Mouse (Mus musculus): ENCODE measurements around the gene Pphln1. TPM values are rescaled to one million over a fixed set of nuclear protein-coding genes. Genes with fewer than 3 reads are reported as not detected.
A peak's percentile ranks its signal among the peaks of the same experiment; 100 is the strongest.

The Pphln1 gene
- total RNA-seq, 2 experiments from 2014 or later, result 40.2 to 42.7 TPM

DNA sequence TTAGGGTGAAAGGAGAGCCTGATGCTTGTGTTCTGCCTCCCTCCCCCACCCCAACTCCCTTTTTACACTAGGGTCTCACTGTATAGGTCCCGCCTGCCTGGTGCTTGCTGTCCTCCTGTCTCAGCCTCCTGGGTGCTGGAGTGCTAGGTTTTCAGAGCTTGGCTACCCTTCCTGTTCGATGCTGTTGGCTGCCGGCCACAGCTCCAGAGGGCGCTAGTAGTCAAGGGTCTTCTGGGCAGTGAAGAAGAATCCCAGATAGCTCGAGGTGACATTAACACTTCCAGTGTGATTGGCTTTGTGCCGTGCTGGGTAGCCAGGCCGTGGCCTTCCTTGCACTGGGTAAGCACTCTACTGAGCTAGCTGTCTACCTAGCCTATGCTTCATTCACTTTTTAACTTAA is 22.4 kb downstream of the Pphln1 start:
- intact Hi-C loops (cut with DNase I), result no loop called here

DNA sequence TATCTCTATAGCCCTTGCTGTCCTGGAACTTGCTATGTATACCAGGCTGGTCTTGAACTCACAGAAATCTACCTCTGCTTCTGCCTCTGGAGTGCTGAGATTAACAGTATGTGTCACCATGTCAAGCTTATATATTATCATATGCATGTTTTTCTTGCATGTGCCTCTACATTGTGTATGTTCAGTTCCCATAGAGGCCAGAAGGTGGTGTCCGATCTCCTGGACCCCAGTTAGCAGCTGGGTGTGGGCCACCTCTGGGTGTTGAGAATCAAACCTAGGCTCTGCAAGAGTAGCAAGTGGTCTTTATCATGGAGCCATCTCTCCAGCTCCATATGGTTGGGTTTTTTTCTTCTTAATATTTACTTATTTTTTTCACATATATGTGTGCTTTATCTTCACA is 24.4 kb downstream of the Pphln1 start:
- intact Hi-C loops (cut with DNase I), result no loop called here
- no peak for DNase-seq (ENCODE audit: low spot score in 2 of 2)

More for the DNA sequence above, 22.4 kb downstream of the Pphln1 start:
- no peak for DNase-seq (ENCODE audit: low spot score in 2 of 2)

DNA sequence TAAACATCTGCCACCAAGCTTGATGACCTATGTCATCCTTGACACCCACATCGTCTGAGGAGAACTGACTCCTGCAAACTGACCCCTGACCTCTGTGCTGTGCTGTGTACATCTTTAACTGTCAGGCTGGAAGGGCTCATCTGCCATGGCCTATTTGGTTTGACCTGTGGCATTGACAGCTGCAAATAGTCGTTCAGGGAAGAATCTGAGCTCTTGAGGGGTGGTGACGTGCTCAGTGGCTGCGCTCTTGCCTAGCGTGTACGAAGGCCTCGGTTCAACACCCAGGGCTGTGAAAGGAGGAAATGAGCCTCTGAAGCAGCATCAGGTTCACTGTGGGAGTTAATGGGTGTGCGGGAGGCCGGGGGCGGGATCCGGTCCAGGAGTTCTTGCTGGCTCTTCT is 35.7 kb downstream of the Pphln1 start:
- DNase-seq (ENCODE audit: low spot score in 2 of 2), result no peak
- intact Hi-C loops (cut with DNase I), result loop anchor here (10.0 kb wide), 1 partner anchor 999 kb away; no protein-coding TSS in a partner anchor

DNA sequence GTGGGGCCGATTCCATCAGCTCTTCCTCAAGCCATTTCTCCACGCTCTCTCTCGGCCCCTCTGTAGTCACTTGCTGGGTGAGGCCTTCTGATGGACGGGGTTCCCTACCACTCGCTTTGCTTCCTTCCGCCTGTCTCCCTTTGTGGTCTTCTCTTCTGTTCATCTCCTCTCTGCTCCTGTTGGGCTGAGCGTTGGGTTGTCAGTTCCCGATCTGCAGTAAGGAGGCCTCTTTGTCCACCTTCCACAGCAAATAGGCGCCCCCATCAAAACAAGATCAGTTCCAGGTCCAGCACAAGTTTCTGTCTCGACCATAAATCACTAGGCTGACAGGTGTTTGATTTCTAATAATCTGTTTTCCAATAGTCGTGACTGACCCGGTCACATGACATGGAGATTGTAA is 37.8 kb downstream of the Pphln1 start:
- DNase-seq (ENCODE audit: low spot score in 2 of 2), result no peak
- intact Hi-C loops (cut with DNase I), result loop anchor here (10.0 kb wide), 1 partner anchor 1001 kb away; no protein-coding TSS in a partner anchor

DNA sequence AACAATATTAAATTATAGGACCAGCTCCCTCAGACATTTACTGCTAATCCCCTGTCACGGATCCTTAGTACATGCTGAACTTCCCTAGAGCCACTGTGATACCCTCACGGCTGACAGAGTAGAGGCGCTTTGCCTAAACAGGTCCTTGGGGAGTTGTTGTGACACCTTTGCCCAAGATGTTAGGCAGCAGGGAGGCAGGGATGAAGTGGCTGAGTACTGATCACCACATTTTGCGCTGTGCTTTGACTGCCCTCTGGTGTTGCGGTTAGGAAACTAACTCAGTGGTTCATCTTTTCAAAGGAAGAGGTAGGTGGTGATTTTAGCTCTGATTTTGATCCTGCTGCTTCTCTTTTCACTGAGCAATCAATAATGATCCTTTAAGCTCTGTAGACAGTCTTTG is 40.5 kb downstream of the Pphln1 start:
- intact Hi-C loops (cut with DNase I), result loop anchor here (1.0 to 10.0 kb wide), 2 partner anchors 173 to 1004 kb away; no protein-coding TSS in a partner anchor
- DNase-seq (ENCODE audit: low spot score in 2 of 2), result peak; percentile 35 to 59

DNA sequence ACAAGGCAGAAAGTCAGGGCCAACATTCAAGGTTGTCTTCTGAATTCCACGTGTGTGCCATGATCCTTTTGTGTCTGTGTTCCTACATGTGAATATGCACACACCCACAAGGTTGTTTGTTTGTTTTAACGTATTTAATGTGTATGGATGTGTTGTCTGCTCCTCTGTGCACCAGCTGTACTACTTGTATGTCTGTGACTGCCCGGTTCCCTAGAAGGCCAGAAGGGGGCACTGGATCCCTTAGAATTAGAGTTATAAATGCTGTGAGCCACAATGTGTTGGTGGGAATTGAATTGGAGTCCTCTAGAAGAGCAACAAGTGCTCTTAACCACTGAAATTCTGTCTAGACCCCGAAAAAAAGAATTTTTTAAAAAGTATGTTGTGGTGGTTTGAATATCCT is 44.1 kb downstream of the Pphln1 start:
- no peak for DNase-seq (ENCODE audit: low spot score in 2 of 2)
- intact Hi-C loops (cut with DNase I), result no loop called here

DNA sequence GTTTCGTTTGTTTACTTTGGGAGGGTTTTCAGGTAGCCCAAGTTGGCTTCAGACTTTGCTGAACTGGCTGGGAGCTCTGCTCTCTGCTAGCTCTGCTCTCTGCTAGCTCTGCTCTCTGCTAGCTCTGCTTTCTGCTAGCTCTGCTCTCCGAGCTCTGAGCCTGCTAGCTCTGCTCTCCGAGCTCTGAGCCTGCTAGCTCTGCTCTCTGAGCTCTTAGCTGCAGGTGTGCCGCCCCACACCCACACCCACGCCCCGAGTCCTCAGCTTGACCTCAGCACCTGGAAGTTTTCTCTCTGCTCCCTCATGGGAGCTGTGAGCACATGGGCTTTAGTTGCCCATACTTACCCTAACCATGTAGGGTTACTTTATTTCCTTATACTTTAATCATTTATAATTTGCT is 45.5 kb downstream of the Pphln1 start:
- DNase-seq (ENCODE audit: low spot score in 2 of 2), result no peak
- intact Hi-C loops (cut with DNase I), result no loop called here

DNA sequence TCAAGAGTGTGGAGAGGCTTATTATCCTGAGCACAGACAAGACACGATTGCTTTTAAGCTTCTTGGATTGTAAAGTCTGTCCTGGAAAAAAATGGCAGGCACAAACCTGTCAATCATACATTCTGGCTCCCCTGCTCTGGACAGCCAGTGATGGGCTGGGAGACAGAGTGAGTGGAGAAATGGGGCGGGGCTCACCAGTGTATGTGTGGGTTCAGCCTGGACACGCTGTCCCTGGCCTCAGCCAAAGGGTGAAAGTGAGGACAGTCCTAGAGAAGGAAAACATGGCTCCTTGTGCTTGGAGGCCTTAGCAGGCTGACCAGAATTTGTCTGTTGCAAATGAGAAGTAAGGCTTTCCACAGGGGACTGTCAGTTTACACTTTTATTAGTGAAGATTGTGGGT is 50.7 kb downstream of the Pphln1 start:
- DNase-seq (ENCODE audit: low spot score in 2 of 2), result no peak
- intact Hi-C loops (cut with DNase I), result no loop called here

DNA sequence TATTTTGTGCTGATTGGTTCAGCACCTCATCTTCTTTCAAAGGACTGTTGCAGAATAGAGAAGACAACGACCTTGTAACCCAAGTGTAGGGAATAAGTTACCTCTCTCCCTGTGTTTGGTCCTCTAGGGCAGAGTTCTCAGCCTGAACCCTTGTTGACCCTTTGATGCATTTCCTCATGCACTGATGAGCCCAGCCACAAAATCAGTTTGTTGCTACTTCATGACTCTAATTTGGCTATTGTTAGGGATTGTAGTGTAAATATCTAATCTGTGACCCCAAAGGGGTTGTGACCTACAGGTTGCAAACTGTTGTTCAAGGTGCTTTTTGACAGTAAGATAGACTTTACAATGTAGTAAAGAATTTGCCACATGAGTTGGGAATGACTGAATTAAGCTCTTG is 55.1 kb downstream of the Pphln1 start:
- DNase-seq (ENCODE audit: low spot score in 2 of 2), result no peak
- intact Hi-C loops (cut with DNase I), result loop anchor here (10.0 kb wide), 1 partner anchor 122 kb away; no protein-coding TSS in a partner anchor

DNA sequence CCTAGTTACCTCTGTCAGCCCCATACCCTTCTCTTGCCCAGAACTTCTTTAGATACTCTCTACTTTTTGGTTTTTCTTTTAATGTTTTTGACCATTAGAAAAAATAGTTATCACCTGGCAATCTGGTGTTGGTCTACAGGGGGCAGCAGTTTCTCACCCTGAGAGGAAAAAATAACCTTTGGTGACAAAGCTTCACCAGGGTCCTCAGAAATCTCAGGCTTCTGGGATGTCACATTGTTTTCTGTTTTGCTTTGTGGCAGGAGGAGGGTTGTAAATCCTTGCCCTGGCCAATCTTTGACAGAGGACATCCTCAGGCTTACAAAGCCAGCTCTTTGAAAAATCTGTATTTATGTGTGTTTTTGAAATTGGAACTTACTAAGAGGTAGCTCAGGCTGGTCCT is 57.9 kb downstream of the Pphln1 start:
- DNase-seq (ENCODE audit: low spot score in 2 of 2), result no peak
- intact Hi-C loops (cut with DNase I), result loop anchor here (10.0 kb wide), 1 partner anchor 119 kb away; no protein-coding TSS in a partner anchor

DNA sequence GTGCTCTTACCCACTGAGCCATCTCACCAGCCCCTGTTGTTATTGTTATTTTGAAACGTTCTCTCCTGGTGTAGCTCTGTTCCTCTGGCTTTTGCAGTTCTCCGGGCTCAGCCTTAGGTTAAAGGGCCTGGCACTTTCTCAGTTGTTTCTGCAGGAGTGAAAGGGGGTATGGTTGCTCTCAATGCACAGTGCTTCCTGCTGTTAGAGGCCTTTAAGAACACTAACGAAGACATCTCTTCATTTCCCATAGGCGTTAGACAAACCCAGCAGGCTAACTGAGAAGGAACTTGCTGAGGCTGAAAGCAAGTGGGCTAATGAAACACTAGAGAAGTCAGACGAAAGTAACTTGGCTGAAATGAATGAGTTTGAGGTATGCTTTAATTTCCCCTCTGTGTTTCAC is 61.3 kb downstream of the Pphln1 start:
- no peak for DNase-seq (ENCODE audit: low spot score in 2 of 2)
- intact Hi-C loops (cut with DNase I), result loop anchor here (10.0 kb wide), 1 partner anchor 115 kb away; no protein-coding TSS in a partner anchor

DNA sequence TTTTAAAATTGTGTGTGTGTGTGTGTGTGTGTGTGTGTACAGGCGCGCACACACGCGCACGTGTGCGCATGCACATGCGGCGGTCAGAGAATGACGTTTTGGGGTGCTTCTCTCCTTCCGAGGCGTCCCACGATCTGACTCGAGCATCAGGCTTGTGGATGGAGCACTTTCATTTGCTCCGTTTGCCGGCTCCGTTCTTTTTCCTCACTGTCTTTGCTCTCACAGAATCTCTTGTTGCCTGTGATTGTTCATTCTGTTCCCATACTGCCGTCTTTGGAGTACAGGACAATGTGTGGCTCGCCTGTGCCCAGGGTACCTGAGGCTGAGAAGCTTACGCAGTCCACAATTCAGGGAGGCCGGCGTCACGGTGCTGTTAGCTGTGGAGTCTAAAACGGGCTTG is 62.9 kb downstream of the Pphln1 start:
- intact Hi-C loops (cut with DNase I), result no loop called here
- no peak for DNase-seq (ENCODE audit: low spot score in 2 of 2)

DNA sequence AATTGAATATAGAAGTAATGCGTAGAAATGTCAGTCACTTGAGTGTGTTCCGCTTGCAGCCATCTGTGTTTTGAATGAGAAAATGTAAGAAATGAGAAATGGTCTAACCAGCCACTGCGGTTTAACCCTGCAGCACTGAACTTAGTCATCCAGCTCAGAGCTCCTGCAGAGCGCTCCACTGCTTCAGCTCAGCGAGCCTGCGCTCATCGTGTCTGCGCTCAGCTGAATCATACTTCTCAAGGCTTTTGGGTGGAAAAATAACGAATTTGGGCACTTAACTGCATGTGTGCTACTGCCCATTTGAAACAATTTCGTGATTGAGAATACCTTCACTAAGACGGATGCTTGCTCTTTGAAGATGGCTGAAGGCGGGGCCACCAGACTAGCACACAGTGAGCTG is 73.5 kb downstream of the Pphln1 start:
- DNase-seq (ENCODE audit: low spot score in 2 of 2), result no peak
- intact Hi-C loops (cut with DNase I), result no loop called here

DNA sequence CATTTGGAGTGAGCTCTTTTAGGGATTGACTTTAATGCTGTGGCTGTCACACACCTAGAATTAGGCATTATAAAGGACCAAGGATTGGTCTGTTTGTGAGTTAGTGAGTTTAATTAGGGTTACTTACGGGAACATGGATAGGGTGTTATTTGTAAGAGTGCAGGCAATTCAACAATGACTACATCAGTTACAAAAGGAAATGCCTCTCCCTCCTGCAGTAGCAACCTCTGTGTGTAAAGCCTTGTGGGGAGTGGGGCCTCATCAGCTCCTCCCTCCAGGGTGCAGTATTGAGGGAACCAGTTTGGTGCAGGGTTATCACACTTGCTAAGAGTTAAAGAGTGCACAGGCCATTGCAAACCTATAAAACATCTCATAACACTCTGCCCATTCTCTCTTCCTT is 73.9 kb downstream of the Pphln1 start:
- intact Hi-C loops (cut with DNase I), result no loop called here
- no peak for DNase-seq (ENCODE audit: low spot score in 2 of 2)

DNA sequence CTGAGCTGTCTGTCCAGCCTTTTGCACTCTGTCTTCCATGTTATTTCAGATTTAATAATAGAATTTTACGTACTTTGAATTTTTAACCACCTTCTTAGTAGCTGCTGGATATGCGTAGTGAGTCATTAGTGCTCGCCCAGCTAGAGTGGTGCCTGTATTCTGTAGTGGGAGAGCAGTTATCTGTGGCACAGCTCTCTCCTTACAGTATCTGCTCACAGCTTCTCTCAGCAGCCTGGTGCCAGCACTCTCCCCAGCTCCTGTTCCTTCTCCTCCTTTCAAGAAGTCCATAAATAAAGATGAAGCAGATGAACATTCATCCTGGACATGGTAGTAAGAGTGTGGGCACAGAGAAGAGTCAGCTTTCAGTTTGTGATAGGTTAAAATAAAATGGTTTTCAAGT is 76.1 kb downstream of the Pphln1 start:
- DNase-seq (ENCODE audit: low spot score in 2 of 2), result no peak
- intact Hi-C loops (cut with DNase I), result no loop called here

DNA sequence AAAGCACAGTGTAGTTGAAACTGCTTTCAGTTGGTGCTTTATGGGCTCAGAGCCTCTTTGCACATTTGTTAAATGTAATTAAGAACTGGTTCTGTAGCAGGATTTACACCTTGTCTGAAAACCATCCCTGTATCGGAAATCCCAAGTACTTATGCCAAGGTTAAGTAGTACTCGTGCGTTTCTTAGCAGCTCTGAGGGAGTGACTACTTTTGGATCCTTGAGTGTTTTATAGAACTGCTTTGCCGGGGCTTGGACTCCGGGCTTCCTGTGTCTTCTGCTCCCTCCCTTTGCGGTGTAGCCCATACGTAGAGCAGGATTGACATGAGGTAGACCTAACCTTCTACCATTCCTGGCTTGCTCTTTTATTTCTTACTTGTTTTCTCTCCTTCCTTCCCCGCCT is 77.5 kb downstream of the Pphln1 start:
- DNase-seq (ENCODE audit: low spot score in 2 of 2), result no peak
- intact Hi-C loops (cut with DNase I), result no loop called here

DNA sequence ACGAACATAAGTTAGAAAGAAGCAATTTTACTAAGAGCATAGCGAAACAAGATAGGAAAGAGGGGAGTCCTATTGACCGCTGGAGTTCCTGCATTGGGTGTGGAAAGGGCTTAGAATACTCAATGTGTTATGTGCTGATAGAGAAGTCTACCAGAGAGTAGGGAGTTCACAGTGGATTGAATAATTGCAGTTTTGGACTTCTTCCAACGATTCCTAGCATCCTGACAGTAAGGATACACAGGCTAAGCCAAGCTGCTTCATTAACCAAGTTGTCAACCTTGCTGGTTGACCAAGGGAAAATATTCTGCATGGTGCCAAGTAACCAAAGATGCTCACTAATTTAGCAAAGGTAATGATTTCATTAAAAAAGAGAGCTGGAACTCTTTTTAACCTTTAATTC is 79.6 kb downstream of the Pphln1 start:
- intact Hi-C loops (cut with DNase I), result no loop called here
- no peak for DNase-seq (ENCODE audit: low spot score in 2 of 2)

DNA sequence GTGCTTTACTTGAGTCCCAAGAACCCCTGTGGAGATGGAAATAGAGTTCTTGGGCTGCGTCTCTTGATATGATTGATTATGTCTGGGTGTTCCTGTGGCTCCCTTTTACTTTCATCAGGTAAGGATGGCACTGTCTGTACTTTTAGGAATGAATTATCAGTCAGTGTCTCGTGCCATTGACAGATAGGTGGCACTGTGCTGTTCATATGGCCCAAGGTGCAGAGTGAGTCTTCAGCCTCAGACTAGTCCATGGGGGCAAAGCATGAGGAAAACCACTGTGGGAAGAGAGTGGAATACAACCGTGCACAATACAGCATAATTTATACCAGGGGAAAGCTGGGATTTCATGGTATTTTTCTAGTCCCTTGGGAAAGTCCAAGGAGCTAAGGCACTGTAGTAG is 80.5 kb downstream of the Pphln1 start:
- intact Hi-C loops (cut with DNase I), result no loop called here
- DNase-seq (ENCODE audit: low spot score in 2 of 2), result no peak

DNA sequence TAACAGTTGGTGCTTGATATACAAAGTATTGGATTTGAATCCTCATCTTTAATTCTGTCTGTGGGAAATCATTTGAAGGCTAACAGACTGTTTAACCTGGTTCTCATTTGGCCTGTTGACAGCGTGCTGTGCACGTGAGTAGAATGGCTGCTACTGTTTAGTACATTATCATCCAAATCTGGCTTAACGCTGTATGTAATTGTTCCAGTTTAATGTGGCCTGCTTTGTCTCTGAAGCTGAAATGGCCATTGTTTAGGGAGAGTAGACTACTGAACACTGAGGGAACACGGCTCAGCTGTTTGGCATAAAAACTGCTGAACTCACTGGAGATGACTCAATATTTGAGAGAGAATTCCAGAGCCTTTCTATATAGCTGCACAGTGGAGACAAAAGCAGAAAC is 81.3 kb downstream of the Pphln1 start:
- no peak for DNase-seq (ENCODE audit: low spot score in 2 of 2)
- intact Hi-C loops (cut with DNase I), result no loop called here

DNA sequence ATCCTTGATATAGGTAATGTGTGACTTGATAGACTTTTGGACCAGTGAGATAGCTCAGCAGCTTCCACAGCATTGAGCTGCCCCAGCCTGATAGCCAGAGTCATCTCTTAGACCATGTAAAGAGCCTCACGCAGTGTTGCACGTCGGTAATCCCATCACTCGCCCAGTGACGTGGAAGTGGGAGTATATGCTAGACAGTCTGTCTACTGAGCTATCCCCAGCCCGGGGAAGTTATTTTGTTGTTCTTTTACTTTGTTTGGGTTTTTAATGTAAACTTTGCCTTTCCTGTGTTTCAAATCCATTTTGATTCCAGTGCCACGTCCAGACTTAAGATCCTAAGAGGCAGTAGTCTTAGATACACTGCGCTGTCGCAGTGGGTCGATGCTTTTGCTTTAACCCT is 83.0 kb downstream of the Pphln1 start:
- DNase-seq (ENCODE audit: low spot score in 2 of 2), result no peak
- intact Hi-C loops (cut with DNase I), result no loop called here

DNA sequence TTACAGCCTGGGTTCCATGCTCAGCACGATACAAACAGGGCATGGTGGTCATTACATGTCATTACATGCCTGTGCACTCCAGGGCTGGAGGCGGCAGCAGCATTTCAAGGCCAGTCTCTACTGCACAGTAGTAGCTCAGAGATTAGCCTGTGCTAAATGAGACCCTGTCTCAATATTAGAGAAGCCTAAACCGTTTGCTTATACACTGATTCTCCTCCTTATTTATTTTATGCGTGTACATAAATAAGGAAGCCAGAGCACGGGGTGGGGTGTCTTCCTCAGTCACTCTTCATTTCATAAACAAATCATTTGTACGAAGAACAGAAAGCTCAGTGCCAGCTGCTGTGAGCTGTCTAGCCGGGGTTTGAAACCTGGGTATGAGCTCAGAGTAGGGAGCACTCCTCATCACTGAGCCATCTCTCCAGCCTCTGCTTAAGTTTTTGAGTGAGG is 86.1 kb downstream of the Pphln1 start:
- no peak for DNase-seq (ENCODE audit: low spot score in 2 of 2)
- intact Hi-C loops (cut with DNase I), result no loop called here

DNA sequence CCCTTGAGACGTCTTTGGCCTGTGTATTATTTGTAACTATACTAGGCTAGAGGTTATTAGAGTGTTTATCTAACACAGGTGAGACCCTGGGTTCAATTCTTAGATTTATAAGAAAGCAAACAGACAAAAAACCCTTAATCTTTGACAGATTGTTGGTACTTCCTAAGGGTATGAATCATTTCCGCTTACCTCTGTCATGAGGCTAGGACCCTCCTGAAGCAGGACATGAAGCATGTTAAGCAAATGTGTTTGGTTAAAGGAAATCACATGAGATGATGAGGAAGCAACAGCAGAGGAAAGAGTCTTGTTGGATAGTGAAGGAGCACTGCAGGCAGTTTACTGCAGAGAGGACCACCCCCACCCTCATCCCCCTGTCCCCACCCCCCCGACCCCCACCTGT is 87.1 kb downstream of the Pphln1 start:
- intact Hi-C loops (cut with DNase I), result no loop called here

More for the DNA sequence above, 87.1 kb downstream of the Pphln1 start:
- no peak for DNase-seq (ENCODE audit: low spot score in 2 of 2)
